Mouse (Mus musculus) 3T3-L1 (cell line): ENCODE results near the gene Wbp2nl.
A peak's percentile ranks its signal among the peaks of the same experiment; 100 is the strongest.
"Not testable (repeated sequence)": the region's sequence is repeated elsewhere in the genome, so short reads cannot be mapped to it uniquely, and the experiment has no call there.

ENCODE experiments used
- DNase-seq: peaks from one replicate; pipeline ENCODE4 v3.0.0-alpha.2; 2015; ENCODE audit warnings: low read depth, low spot score

Wbp2nl gene

DNA sequence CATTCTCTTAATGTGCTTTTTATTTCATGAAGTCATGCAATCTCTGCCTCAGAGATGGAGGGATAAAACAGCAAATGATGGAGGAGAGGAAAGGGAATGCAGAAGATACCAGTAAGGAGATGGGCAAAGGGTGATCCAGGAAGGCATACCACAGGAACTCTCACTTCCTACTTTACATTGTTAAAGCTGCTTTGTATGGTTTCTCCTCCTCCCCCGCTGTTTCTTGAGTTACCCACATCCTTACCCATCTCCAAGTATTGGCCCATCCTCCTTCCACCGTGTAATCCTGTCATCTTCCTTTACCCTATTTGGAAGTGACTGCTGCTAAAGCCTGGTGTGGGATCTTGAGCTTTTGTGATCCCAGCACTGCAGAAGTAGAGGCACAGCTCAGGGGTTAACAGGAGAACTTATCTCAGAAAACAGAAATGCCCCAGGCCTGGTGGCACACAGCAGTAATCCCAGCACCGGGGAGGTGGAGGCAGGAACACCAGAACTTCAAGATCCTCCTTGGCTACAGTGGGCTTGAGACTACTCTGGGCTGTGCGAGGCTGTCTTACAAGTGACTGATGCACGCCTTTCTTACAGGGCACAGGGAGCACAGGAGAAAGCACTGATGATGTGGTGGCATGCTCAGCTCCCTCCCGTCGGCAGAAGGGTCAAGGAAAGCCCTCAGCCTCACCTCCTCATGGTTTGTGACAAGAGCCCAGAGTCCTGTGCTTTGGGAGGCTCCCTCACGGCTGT is 49.7 kb downstream of the Wbp2nl start:
- DNase-seq, result no peak

DNA sequence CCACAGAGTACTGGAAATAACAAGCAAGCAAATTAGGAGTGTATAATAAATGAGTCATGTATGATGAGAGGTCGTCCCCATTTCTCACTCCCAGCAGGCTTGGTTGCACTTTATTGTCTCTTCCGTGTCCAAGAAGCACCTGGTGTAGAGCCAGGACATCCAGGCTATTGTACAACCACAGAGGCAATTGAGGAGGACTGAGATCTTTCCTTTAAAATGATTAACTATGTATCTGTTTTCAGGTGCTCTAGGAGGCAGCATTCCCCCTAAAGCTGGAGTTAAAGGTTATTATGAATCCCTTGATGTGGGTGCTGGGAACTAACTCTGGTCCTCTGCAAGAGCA is 50.2 kb downstream of the Wbp2nl start:
- no peak for DNase-seq

DNA sequence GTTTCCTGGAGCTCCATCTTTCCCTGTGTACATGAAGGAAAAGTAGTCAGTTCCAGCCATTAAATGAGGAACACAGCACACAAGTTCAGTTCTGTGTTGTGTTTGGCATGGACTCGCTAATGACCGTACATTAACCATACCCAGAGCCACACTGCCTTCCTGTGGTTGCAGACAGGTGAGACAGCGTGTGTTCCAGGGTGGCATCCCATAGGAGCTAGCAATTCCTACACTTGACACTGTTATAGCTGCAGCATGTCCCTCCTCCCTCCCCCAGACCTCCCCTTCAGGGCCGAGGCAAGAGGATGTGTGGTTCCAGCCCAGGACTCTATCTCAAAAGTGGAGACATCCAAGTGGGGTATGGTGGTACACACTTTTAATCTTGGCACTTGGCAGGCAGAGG is 51.6 kb downstream of the Wbp2nl start:
- DNase-seq, result no peak

DNA sequence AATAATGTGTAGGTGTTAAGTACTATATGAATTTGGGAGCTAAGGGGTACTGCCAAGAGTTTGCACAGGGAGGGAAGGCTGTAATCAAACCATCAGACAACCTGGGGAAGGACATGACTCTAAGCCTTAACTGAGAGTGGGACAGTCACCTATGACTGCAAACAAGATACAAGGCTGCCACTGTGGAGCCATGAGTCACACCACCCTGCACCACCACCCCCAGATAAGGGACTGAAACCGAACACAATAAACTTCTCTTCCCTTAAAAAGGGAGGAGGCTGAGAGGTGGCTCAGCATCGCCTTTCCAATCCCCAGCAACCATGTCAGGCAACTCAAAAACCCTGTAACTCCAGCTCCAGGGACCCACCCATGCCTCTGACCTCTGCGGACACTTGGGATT is 52.7 kb downstream of the Wbp2nl start:
- DNase-seq, result no peak

DNA sequence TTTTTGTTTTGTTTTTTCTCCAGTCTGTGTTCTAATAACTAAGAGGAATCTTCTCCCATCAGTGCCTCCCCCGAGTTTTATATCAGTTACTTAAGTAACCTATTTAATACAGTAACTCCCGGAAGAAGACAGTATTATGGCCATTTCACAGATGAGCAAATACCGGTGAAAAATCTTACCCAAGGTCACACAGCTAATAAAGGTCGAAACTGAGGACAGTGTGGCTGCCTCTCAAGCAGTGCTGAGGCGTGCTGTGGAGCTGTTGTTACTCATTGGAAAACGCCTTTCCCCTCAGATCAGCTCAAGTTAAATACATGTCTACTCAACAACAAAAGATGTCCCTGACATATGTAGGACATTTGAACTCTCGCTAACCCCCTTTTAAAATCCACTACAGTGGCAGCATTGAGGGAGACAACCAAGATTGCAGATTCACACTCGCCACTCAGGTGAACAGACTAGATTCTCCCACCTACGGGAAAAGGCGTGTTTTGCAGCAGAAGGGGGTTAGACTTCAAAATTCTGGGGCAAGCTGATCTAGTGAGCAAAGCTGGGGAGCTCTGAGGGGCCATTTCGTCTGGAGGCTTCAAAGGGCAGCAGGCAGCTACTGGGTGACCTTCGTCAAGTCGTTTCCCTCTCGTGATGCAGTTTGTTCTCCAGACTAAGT is 54.5 kb downstream of the Wbp2nl start:
- DNase-seq, result peak; percentile 16

DNA sequence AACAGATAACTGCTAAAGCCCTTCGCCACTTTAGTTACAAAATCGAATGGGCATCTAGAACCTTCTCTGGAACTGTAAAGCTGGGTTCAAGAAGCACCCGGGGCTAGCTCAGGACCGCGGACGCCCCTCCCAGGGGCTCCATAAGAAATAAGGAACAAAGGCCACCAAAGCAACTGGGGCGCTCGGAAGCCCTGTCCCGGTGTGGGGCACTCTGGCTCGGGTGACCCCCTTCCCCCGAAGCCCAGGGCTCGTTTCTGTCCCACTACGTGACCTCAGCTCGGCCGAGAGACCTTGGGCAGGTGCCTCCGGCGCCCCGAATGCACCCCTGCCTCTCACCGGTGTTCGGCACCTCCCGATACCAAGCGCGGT is 55.0 kb downstream of the Wbp2nl start:
- DNase-seq, result no peak

DNA sequence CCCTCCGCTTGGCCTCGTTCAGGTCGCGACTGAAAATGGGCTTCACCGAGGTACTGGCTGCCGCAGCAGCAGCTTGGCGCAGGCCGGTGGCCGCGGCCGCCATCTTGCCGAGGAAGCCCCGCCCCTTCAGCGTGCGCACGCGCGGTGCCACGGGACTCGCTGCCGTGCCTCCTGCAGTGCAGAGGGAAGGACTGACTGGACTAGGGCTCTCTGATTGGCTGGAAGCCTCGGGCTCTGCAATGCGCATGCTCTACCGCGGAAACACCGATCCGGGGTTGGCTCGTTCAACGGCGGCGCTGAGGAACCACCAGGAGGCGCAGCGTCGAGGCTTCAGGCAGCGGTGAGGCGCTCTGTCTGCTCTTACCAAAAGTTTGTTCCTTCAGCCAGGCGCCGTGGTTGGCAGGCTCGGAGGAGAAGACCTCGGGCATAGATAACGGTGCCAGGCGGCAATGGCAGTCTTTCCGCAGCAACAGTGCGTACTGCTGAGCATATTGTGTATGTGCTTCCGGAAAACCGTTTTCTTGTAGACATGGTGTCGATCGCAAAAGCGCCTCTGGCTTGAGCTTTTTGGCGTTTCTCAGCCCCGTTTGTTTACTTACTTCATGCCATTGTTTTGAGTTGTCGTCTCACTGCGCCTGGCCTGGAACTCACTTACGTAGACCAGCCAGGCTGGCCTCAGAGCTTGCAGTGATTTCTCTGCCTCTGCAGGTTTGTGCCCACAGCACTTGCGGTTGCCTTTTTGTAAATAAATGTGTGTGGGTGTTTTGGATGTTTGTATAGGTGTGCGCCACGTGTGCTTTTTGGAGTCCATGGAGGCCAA is 55.6 kb downstream of the Wbp2nl start, which contains the start of gene Ndufa6:
Gene Ndufa6, minus strand, starts transcription at position 197 of the 820 bp plus-strand sequence.
- DNase-seq, result peak; percentile 97

DNA sequence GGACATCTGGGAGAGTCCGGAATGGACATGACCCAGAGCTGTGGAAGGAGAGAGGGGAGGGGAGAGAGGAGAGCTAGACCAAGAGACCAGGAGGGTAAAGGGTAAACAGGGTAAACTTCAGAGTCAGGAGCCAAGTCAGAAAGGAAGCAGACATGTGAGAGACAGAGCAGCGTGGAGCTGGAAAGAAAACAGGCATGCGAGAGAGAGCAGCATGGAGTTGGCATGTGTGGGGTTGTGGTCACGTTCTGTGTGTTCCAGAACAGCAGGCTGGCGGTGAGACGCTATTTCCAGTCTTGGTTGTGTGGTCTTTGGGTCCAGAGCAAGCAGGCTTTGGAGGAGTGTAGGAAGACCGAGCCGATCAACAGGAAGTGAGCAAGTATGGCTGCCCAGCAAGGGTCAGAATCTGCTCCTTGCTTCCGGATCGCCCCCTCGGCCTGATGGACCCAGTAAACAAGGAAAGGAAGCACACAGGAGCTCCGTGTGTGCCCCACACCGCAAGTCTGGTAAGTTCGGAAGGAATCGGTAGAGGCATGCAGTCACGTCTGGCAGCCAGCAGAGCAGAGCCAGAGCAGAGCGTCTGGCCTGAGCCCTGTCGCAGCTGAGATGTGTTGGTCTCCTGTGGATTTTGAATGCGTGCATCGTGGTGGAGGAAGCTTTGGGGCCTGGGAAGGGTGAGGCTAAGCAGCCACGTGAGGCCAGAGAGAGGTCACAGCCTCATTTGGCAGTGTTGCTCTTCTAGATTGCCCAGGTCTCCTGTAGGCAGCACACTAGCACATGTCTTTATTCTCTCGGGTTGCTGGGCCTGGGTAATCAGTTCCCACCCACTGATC is 59.9 kb downstream of the Wbp2nl start:
- DNase-seq, result no peak

DNA sequence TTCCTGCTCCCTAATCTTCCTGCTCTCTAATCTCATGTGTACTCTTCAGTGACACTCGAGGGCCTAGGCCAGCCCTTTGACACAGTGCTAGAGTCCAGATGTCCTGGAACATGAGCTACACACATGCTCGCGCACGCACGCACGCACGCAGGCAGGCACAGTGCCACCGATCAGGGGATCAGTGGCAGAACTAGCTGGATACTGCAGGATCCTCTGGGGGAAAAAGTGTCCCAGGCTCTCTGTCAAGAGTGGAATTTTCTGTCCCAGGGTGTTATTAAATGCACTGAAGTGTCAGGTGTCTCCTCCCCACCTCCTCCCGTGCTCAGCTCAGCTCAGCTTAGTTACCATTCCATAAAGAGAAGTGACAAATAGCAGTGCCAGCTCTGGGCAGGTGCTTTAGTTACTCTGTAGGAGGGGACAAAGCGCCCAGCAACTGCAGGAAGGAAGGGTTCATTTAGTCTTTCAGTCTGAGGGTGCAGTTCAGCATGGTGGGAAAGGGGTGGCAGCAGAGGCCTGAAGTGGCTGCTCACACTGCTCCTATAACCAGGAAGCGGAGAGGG is 62.8 kb downstream of the Wbp2nl start:
- DNase-seq, result peak; percentile 16

DNA sequence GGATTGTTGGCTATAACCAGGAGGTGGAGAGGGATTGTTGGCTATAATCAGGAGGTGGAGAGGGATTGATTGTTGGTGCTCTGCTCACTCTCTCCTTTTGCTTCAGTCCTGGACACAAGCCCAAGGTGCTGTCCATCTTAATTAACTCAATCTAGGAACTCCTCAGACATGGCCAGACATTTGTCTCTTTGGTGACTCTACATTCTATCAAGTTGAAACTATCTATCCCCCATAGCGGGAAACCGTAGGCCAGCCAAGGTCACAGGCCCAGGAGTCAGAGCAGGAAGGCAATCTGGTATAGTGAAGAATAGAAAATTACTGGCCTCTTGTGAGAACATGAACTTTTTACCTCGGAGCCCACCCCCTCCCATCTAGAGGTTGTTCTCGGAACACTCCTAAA is 63.5 kb downstream of the Wbp2nl start:
- no peak for DNase-seq

DNA sequence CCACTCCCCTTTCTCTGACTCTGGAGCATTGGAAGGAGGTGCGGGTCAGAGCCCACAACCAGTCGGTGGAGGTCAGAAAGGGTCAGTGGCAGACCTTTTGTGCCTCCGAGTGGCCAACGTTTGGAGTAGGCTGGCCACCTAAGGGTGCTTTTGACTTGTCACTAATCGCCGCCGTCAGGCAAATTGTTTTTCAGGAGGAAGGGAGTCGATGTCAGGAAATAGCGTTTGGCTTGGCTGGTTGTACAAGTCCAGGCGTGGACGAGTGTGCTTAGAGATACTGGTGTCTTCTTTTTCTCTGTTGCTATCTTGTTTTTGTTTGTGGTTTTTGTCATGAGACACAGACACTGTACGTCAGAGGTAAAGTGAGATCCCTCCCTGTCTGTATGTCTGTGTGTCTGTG is 65.0 kb downstream of the Wbp2nl start:
- not testable (repeated sequence) for DNase-seq
